Mouse (Mus musculus) gastrocnemius, adult 2 months (tissue): ENCODE measurements around the gene Bglap2. TPM values are rescaled to one million over a fixed set of nuclear protein-coding genes. Genes with fewer than 3 reads are reported as not detected.

ENCODE experiments used
- DNase-seq: peaks from one replicate; pipeline ENCODE4 v3.0.0; 2022
- H3K27ac ChIP-seq: fragments of 200-600 bp; 2 replicates; pipeline ENCODE4 v1.8.1; 2022; ENCODE audit warnings: mild to moderate bottlenecking
- H3K4me3 ChIP-seq: fragments of 200-600 bp; 2 replicates; pipeline ENCODE4 v1.8.1; 2022; ENCODE audit warnings: mild to moderate bottlenecking, moderate library complexity
- CTCF ChIP-seq: fragments of 200-600 bp; IDR thresholded peaks from 2 replicates; pipeline ENCODE4 v1.8.1; 2022; ENCODE audit warnings: antibody characterized with exemption, mild to moderate bottlenecking, moderate library complexity
- intact Hi-C: fragments of 180-260 bp; cut with DNase I; formaldehyde crosslinking; loops from one replicate; pipeline ENCODE4 v1.15.1; 2025
- total RNA-seq, 2 experiments: library from RNA; stranded (reverse); gene quantifications; 2 replicates each; pipeline ENCODE4 v1.2.3; 2021

Gene Bglap2
- total RNA-seq, 2 experiments from 2014 or later, result not detected

DNA sequence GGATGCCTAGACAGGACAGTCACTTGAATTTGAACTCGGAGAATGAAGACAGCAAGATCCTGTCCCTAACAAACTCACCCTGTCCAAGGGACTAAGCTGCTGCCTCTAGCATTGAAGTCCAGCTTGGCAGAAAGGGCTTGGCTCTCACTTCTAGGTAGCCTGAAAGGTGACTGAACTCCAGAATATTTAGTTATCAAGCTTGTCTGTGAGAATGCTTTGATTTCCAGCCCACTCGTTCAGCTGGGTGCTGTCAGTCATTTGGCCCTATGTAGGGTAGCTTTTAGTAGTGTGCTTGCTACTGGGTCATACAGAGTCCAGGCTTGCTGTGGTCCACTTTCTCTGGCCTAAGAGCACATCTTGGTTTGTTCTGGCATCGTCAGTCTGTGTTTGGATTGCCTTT is 39.5 kb downstream of the Bglap2 start:
- peak; percentile 54 for DNase-seq
- intact Hi-C loops, result no loop called here
- H3K27ac ChIP-seq, result peak overlapping the region; percentile 71
- TF ChIP-seq CTCF, result no peak
- no peak overlapping the region for H3K4me3 ChIP-seq

DNA sequence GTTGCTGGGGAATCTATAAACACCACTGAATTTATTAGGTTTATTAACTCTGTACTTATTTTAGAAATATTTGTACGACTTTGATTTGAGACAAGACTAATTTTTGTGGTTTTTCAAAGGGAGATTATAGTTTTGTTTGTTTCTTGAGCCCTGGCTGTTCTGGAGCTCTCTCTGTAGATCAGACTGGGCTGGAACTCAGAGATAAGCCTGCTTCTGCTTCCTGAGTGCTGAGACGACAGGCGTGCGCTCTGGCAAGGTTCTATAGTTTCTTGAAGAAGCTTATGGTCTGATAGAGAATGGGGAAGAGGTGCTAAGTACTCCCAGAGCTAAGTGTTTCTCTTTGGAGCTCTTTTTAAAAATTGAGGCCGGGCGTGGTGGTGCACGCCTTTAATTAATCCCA is 40.2 kb downstream of the Bglap2 start:
- TF ChIP-seq CTCF, result no peak
- intact Hi-C loops, result no loop called here
- DNase-seq, result no peak
- Histone ChIP-seq H3K4me3 (peak overlapping the region; percentile 9; the same call in 1 of the 2 replicates), H3K27ac (peak overlapping the region; percentile 71)

DNA sequence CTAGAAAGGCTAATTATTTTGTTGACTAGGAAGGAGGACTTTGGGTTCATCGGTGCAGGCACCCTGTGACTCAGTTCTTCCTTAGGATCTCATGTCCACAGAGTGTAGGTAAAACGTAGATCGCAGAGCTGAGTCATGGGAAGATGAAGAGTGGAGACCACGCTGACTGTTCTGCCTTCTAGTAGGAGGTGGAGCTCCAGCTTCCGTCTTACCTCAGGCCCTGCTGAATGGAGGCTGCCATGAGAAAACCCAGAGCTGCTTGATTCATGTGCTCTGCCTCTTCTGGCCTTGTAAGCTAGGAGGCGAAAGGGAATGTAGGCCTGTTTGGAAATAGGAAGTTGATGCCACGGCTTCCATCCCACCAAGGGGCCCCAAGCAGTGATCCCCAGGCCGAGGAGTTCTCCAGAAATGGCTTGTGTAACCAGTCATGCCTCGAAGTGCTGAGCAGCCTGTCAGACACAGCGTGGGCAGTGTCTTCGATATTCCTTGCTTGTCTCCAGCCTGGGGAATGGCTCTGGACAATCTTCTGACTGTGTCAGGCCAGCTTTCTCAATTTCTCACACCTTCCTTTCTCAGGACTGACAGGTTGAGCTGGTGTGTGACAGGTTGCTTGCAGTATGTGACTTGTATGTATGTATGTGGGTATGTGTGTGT is 41.0 kb downstream of the Bglap2 start:
- H3K4me3 ChIP-seq, result peak overlapping the region; percentile 89
- no peak for TF ChIP-seq CTCF
- no peak for DNase-seq
- peak overlapping the region; percentile 98 for H3K27ac ChIP-seq
- intact Hi-C loops, result no loop called here

DNA sequence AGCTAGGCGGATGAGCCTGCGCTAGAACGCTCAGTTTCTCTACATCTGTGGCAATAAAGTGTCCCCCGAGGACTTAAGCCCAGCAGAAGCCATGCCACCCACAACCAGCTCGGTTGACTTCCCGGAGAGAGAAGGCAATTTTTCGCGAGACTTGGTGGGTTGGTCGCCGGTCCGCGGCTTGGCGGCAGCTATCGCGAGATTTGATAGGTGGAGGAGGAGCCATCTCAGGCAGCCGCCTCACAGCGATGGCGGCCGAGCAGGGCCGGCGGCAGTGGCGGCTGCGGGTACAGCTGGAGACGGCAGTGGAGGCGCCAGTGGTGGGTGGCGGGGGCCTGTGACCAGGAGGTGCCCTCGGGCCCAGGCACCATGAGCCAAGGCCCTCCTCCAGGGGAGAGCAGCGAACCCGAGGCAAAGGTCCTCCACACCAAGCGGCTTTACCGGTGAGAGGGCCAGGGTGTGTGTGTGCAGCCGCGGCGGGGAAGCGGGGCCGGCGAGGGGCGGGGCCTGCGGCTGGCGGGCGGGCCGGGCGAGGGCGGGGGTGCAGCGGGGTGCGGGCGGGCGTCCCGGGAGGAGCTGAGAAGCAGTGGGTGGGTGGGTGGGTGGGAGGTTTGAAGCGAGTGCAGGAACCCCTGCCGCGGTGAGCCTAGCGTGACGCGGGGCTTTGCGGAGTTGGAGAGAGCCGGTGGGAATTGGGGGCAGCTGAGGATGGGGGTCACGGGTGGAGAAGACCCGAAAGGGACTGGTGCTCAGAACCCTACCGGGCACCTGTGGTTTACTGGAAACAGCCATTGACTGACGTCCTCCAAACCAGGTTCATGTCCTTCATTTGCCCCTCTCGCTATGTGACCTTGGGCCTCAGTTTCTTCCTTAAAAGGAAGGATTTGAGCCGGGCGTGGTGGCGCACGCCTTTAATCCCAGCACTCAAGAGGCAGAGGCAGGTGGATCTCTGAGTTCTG is 42.2 kb downstream of the Bglap2 start, which contains the start of the genes Tmem79 and Smg5:
Gene Tmem79 (minus strand): TSS at position 91 of the 956 bp plus-strand sequence.
Gene Smg5 (plus strand): TSS at position 203 of the 956 bp plus-strand sequence.
- H3K27ac ChIP-seq, result peak within 1 kb of the TSS; percentile 98
- peak; percentile 98 for DNase-seq
- no peak for TF ChIP-seq CTCF
- peak within 1 kb of the TSS; percentile 89 for H3K4me3 ChIP-seq
- intact Hi-C loops, result no loop called here

DNA sequence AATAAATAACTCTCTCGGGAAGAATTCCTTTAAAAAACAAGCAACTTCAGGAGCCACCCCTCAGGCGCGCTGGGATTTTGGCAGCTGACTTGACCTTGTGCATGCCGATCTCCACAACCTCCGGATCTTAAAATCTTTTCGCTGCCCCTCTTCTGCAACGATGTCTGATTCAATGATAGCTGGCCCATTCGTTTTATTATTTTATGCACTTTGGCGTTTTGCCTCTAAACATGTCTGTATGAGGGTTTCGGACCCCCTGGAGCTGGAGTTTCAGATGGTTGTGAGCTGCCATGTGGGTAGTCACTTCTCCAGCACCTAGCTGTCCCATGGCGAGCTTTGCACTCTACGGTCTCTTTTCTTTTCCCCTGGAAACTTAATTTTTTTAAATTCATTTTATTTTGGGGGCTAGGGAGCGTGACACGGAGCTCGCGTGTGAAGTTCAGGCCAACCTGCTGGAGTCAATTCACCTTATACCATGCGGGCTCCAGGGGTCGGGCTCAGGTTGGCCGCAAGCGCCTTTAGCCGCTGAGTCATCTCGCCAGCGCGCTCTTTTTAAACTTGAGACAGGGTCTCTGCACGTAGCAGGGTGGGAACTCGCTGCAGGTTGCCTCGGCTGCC is 43.0 kb downstream of the Bglap2 start:
- intact Hi-C loops, result no loop called here
- Histone ChIP-seq H3K27ac (peak overlapping the region; percentile 98), H3K4me3 (peak overlapping the region; percentile 89)
- DNase-seq, result peak; percentile 57
- no peak for TF ChIP-seq CTCF

DNA sequence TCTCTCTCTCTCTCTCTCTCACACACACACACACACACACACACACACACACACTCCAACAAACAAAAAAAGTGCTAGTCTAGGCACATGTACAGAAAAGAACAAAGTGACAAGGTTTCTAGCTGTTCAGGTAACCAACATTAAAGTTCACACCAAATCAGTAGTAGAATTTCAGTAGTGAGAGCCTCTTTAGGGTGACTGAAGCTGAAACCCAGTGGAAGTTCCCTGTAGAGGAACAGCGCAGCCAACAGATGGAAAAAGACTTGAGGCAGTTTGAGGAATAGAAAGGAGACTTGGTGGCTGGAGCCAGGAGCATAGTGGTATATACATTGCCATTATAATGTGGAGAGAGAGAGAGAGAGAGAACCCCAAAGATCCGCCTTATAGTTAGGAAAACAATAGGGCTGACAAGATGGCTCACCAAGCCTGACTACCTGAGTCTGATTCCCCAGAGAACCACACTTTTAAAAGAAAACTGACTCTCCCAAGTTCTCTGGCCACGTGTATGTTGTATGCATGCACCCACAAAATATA is 43.5 kb downstream of the Bglap2 start:
- no peak for TF ChIP-seq CTCF
- intact Hi-C loops, result no loop called here
- peak overlapping the region; percentile 89 for H3K4me3 ChIP-seq
- H3K27ac ChIP-seq, result peak overlapping the region; percentile 98
- no peak for DNase-seq

DNA sequence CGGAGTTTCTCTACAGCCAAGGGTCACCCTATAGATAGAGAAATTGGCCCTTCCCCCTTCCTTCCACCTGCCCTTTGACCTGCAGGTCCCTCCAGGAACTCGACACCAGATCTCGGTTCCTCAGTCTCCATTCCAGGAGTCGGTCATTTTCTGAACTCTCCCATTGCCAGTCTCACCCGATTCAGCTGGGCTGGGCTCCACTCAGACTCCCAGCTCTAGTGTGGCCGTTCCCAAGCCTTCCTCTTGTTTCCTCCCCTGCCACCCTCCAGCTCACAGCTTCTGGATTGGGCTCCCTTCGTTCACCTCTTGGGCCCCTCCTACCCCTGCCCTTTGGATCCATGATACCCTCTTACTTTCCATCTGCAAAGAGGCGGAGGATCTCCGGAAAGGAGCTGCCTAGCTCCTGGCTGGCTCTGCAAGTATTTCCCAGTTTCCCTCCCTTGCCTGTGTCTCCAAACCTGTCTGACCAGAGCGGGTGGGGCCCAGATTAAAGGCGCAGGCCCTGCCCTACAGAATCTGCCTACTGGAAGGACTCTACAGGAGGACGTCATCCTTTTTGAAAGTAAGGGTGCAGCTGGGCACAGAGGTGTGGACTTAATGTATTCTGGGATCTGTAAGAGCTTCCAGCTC is 44.4 kb downstream of the Bglap2 start:
- peak overlapping the region; percentile 89 for H3K4me3 ChIP-seq
- TF ChIP-seq CTCF, result no peak
- intact Hi-C loops, result no loop called here
- DNase-seq, result no peak
- peak overlapping the region; percentile 98 for H3K27ac ChIP-seq

DNA sequence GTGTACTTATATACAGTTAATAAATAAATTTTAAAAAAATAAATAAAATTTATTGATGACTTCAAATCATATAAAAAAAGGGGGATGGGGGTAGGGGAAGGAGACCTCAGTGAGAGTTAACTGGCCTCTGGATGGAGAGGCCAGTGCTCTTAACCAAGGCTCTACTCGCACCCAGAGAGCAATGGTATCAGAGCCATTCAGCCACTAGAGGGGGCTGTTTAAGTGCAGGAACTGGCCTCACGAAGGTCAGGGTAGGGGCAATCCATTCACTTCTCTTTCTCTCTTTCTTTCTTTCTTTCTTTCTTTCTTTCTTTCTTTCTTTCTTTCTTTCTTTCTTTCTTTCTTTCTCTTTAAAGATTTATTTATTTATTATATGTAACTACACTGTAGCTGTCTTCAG is 47.2 kb downstream of the Bglap2 start:
- peak; percentile 60 for DNase-seq
- intact Hi-C loops, result no loop called here

DNA sequence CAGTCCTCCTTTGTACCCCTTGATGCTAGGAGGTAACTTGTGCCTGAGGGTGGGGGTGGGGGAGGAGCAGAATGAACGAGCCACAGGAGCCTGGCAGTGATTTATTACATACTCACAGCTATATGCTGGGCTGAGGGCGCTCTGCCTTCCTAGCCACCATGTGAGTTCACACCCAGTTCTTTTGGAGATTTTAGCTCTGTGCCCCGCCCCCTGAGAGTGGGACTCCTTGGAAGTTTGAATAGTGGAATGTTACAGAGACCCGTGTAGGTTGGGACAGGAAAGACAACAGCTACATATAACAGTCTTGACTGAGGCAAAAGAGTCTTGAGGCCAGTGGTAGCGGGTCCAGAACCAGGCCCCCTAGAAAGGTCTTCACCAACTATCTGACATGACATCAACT is 49.5 kb downstream of the Bglap2 start:
- no peak for TF ChIP-seq CTCF
- intact Hi-C loops, result no loop called here
- Histone ChIP-seq H3K4me3 (no peak overlapping the region), H3K27ac (no peak overlapping the region)
- DNase-seq, result no peak

More for the DNA sequence above, 47.2 kb downstream of the Bglap2 start:
- TF ChIP-seq CTCF, result peak; percentile 84
- Histone ChIP-seq H3K4me3 (no peak overlapping the region), H3K27ac (no peak overlapping the region)

Other genes with a start within 250 kb of the Bglap2 start
- 100 to 1,000 TPM; 173 to 184 TPM for gene Mef2d, start 236.3 kb downstream of the Bglap2 start, total RNA-seq
- not detected for gene Rhbg, start 124.0 kb downstream of the Bglap2 start, total RNA-seq
- under 1 TPM; 0.74 to 0.95 TPM for gene Gm38392, start 91.5 kb downstream of the Bglap2 start, total RNA-seq
- 1 to 10 TPM; 5.4 to 7.3 TPM for gene Tsacc, start 81.7 kb downstream of the Bglap2 start, total RNA-seq
- gene Cct3, start 81.6 kb downstream of the Bglap2 start, total RNA-seq, result 100 to 1,000 TPM in 1 of 2 experiments, 10 to 100 TPM in 1; 96.7 to 119 TPM
- gene Glmp, start 53.7 kb downstream of the Bglap2 start, total RNA-seq, result 10 to 100 TPM; 39.0 to 39.8 TPM
- gene Tmem79, start 42.6 kb downstream of the Bglap2 start, total RNA-seq, result 1 to 10 TPM; 2.0 to 2.1 TPM
- gene Smg5, start 42.4 kb downstream of the Bglap2 start, total RNA-seq, result 10 to 100 TPM; 38.1 to 48.2 TPM
- gene Paqr6, start 14.1 kb downstream of the Bglap2 start, total RNA-seq, result under 1 TPM; 0.15 to 0.56 TPM
- not detected for gene Bglap3, start 6.0 kb downstream of the Bglap2 start, total RNA-seq
- not detected for gene Bglap, start 5.8 kb upstream of the Bglap2 start, total RNA-seq
- 10 to 100 TPM; 16.2 to 19.7 TPM for gene Pmf1, start 31.6 kb upstream of the Bglap2 start, total RNA-seq
- gene Slc25a44, start 46.4 kb upstream of the Bglap2 start, total RNA-seq, result 10 to 100 TPM; 16.1 to 18.5 TPM
- 1 to 10 TPM; 1.2 to 1.8 TPM for gene Sema4a, start 82.5 kb upstream of the Bglap2 start, total RNA-seq
- gene Lmna, start 131.3 kb upstream of the Bglap2 start, total RNA-seq, result 10 to 100 TPM; 67.5 to 82.5 TPM
- under 1 TPM; 0.15 to 0.20 TPM for gene Mex3a, start 153.7 kb upstream of the Bglap2 start, total RNA-seq
- not detected for gene Rab25, start 169.6 kb upstream of the Bglap2 start, total RNA-seq
- gene Lamtor2, start 174.4 kb upstream of the Bglap2 start, total RNA-seq, result 100 to 1,000 TPM in 1 of 2 experiments, 10 to 100 TPM in 1; 70.9 to 104 TPM
- 10 to 100 TPM; 78.2 to 90.2 TPM for gene Ubqln4, start 175.1 kb upstream of the Bglap2 start, total RNA-seq
- gene Ssr2, start 197.2 kb upstream of the Bglap2 start, total RNA-seq, result 10 to 100 TPM; 41.1 to 54.8 TPM
- 10 to 100 TPM; 22.4 to 24.7 TPM for gene Arhgef2, start 227.3 kb upstream of the Bglap2 start, total RNA-seq